Mouse (Mus musculus) hematopoietic multipotent progenitor cell, adult 10-12 weeks (in vitro differentiated cells): ENCODE measurements around the gene Lamb2. TPM values are rescaled to one million over a fixed set of nuclear protein-coding genes. Genes with fewer than 3 reads are reported as not detected.

Source experiments
- polyA plus RNA-seq: library from polyadenylated mRNA; stranded (reverse); fragments of >175 nt; gene quantifications from 2 replicates; pipeline ENCODE4 v1.2.3, GENCODE M21; 2012; ENCODE audit warnings: low replicate concordance

The Lamb2 gene
- polyA plus RNA-seq = 0.42 and 1.4 TPM in 2 replicates

GRCm38 (mm10) chr9:108479721-108480351 is at the start of gene Lamb2:
Gene Lamb2, plus strand, starts transcription at chr9:108479736.

GRCm38 (mm10) chr9:108436182-108436581 is 43.4 kb upstream of the Lamb2 start, which contains the start of gene BC048562:
Gene BC048562, plus strand, starts transcription at chr9:108436482.

GRCm38 (mm10) chr9:108460319-108461178 is 19.0 kb upstream of the Lamb2 start, which contains the start of gene Ccdc71:
Gene Ccdc71, plus strand, starts transcription at chr9:108460527.

GRCm38 (mm10) chr9:108461181-108461631 is 18.3 kb upstream of the Lamb2 start, which contains the start of gene Klhdc8b:
Gene Klhdc8b, minus strand, starts transcription at chr9:108461581.

GRCm38 (mm10) chr9:108490559-108491285 is 11.2 kb downstream of the Lamb2 start, which contains the start of gene Usp19:
Gene Usp19, plus strand, starts transcription at chr9:108490602.

GRCm38 (mm10) chr9:108507619-108508434 is 28.3 kb downstream of the Lamb2 start, which contains the start of gene Qars:
Gene Qars, plus strand, starts transcription at chr9:108507706.

GRCm38 (mm10) chr9:108516380-108517251 is 37.1 kb downstream of the Lamb2 start, which contains the start of gene Qrich1:
Gene Qrich1, plus strand, starts transcription at chr9:108516806.

Other genes with a start within 250 kb of the Lamb2 start
- 20.6 and 21.7 TPM in 2 replicates for gene Dag1, start 215.8 kb upstream of the Lamb2 start, polyA plus RNA-seq
- gene Nicn1, start 189.3 kb upstream of the Lamb2 start, polyA plus RNA-seq = 0.24 and 0.65 TPM in 2 replicates
- gene Amt, start 182.9 kb upstream of the Lamb2 start, polyA plus RNA-seq = 0.12 and 0.45 TPM in 2 replicates
- gene Rhoa, start 173.6 kb upstream of the Lamb2 start, polyA plus RNA-seq = 168 and 183 TPM in 2 replicates
- 3.9 and 6.1 TPM in 2 replicates for gene Tcta, start 173.6 kb upstream of the Lamb2 start, polyA plus RNA-seq
- gene Gpx1, start 140.8 kb upstream of the Lamb2 start, polyA plus RNA-seq = 259 and 377 TPM in 2 replicates
- gene Usp4, start 131.9 kb upstream of the Lamb2 start, polyA plus RNA-seq = 18.2 and 114 TPM in 2 replicates
- 3.3 and 5.5 TPM in 2 replicates for gene 1700102P08Rik, start 86.9 kb upstream of the Lamb2 start, polyA plus RNA-seq
- gene Ccdc36, start 51.3 kb upstream of the Lamb2 start, polyA plus RNA-seq = 0.08 TPM in 1 of 2 replicates, not detected in the other
- not detected in 2 replicates for gene BC048562, start 43.3 kb upstream of the Lamb2 start, polyA plus RNA-seq
- 15.7 and 24.2 TPM in 2 replicates for gene Ccdc71, start 19.2 kb upstream of the Lamb2 start, polyA plus RNA-seq
- 13.3 and 17.0 TPM in 2 replicates for gene Klhdc8b, start 18.2 kb upstream of the Lamb2 start, polyA plus RNA-seq
- gene Usp19, start 10.9 kb downstream of the Lamb2 start, polyA plus RNA-seq = 85.5 and 193 TPM in 2 replicates
- gene Qars, start 28.0 kb downstream of the Lamb2 start, polyA plus RNA-seq = 27.8 and 92.7 TPM in 2 replicates
- gene Qrich1, start 37.1 kb downstream of the Lamb2 start, polyA plus RNA-seq = 65.0 and 106 TPM in 2 replicates
- 31.4 and 47.0 TPM in 2 replicates for gene Impdh2, start 80.5 kb downstream of the Lamb2 start, polyA plus RNA-seq
- 6.9 and 18.4 TPM in 2 replicates for gene Ndufaf3, start 87.7 kb downstream of the Lamb2 start, polyA plus RNA-seq
- gene Dalrd3, start 90.2 kb downstream of the Lamb2 start, polyA plus RNA-seq = 157 and 182 TPM in 2 replicates
- 13.4 and 24.3 TPM in 2 replicates for gene Wdr6, start 99.0 kb downstream of the Lamb2 start, polyA plus RNA-seq
- 4.7 and 12.9 TPM in 2 replicates for gene P4htm, start 117.9 kb downstream of the Lamb2 start, polyA plus RNA-seq
- gene Arih2, start 169.7 kb downstream of the Lamb2 start, polyA plus RNA-seq = 114 and 142 TPM in 2 replicates
- 3.4 and 6.8 TPM in 2 replicates for gene Slc25a20, start 182.4 kb downstream of the Lamb2 start, polyA plus RNA-seq
- gene Prkar2a, start 209.6 kb downstream of the Lamb2 start, polyA plus RNA-seq = 6.8 and 9.0 TPM in 2 replicates